Mouse (Mus musculus): ENCODE data around the gene Eif2b3.

The Eif2b3 gene

GRCm38 (mm10) chr4:117123546-117124217 lies 104.5 kb downstream of the Eif2b3 start:
- DNase-seq (ENCODE audit: low read depth, low spot score), result no peak

DNA sequence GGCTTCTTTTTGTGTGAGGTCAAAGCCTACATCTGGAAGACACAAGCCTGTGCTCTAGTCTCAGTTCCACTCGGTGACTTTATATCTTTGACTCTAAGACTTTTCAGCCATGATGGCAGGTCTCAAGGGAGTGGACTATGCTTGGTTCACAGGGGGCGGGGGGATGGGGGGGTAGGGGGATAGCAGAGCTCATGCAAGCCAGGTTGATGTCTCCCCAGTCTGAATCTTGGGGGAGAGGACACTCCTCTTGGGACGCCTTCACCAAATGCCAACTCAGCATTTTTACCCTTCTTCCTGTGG lies 105.0 kb downstream of the Eif2b3 start:
- DNase-seq (ENCODE audit: low read depth, low spot score), result no peak

- DNase-seq (ENCODE audit: low read depth, low spot score), result peak; percentile 61
Observed at GRCm38 (mm10) chr4:117124518-117125347, 105.5 kb downstream of the Eif2b3 start.

GRCm38 (mm10) chr4:117125348-117125909 lies 106.2 kb downstream of the Eif2b3 start, which contains the start of gene Btbd19:
Gene Btbd19, minus strand, starts transcription at chr4:117125725.
- DNase-seq (ENCODE audit: low read depth, low spot score), result peak; percentile 94

DNA sequence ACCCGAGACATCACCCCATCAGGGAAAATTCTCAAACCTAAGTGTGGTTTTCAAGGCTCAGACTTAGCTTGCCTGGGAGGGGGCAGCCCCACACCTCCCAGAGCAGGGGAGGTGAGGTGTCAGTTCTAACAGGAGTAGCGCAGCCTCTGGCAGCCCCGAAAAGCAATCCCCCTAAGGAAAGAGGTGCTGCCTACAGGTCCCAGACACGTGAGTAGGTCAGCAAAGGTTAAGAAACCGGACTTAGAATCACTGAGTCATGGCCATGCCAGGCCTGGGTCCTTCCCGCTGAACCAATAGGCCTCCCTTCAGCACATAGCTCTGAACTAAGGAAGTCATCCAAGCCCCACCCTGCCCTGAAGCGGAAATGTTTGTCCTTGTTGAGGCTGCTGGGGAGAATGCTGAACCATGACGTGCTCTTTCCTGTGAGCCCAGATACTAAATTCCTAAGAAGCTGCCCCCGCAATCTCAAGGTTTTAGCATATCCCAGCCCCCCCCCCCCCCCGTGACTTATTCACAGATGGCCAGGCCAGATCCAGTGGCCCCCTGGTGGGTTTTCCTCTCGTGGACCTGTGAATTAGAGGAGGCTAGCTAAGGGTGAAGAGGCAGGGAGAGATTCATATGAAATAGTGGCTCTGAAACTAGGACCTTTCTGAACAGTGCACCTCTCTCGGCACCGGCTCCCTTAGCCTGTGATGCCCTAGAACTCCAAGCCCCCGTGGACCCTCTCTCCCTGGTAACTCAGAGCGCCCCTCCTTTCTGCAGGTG lies 106.9 kb downstream of the Eif2b3 start:
- DNase-seq (ENCODE audit: low read depth, low spot score), result peak; percentile 100

GRCm38 (mm10) chr4:117126675-117127290 lies 107.6 kb downstream of the Eif2b3 start, which contains the start of gene Tctex1d4:
Gene Tctex1d4, plus strand, starts transcription at chr4:117126794.
- DNase-seq (ENCODE audit: low read depth, low spot score), result peak; percentile 64

GRCm38 (mm10) chr4:117127991-117128686 lies 108.9 kb downstream of the Eif2b3 start:
- no peak for DNase-seq (ENCODE audit: low read depth, low spot score)

- no peak for DNase-seq (ENCODE audit: low read depth, low spot score)
Observed at GRCm38 (mm10) chr4:117130790-117131189, 111.6 kb downstream of the Eif2b3 start.

- DNase-seq (ENCODE audit: low read depth, low spot score), result no peak
Observed at GRCm38 (mm10) chr4:117131198-117131597, 112.0 kb downstream of the Eif2b3 start.

DNA sequence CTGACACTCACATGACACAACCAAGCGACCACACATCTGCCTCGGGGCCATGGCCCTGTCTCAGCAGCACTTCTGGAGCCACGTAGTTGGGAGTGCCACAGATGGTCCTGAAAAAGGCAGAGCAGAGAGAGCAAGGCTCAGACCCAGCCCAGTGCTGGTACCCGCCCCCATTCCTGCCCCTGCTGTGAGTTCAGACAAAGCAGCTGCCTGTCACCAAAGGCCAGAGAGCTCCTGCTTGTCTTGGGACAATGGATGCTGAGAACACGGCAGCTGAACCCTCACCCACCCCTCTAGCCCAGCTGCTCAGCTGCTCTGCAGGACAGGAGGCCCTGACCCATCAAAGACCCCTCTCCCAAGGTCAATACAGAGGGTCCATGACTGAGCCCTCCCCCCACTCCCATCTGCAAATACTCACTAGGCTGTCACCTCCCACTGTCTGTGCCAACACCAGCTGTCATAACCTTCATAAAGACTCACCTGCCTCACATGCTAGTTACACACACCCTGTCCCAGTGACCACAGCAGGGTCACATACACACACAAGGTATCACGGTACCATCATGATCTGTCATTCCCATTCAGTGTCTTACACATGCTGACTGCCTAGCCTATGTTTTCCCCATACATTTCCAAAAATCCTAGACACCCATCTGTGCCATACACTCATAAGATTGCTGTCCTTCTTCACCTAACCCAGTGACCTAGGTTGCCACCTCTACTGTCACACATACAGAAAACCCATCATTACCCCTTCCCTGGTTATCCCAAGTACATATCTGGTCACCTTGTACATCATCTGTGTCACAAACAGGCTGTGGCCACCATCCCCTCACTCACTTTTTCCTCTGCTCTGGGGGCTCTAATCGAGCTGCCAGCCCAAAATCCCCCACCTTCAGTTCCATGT lies 112.9 kb downstream of the Eif2b3 start:
- no peak for DNase-seq (ENCODE audit: low read depth, low spot score)

DNA sequence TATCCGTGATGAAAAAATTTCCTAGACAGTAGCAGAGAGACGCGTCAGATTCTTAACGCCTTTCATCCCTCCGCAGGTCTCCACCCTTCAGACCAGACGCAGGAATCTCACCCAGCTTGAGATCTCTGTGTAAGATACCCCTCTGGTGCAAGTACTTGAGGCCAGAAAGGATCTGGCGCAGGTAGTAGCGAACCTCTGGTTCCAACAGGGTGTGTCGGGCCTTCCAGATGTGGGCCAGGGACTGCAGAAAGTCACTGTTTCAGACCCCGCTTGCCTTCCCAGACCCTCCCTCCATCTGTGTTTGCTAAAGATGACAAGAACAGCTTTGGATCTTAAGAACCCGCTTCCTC lies 113.6 kb downstream of the Eif2b3 start:
- no peak for DNase-seq (ENCODE audit: low read depth, low spot score)

DNA sequence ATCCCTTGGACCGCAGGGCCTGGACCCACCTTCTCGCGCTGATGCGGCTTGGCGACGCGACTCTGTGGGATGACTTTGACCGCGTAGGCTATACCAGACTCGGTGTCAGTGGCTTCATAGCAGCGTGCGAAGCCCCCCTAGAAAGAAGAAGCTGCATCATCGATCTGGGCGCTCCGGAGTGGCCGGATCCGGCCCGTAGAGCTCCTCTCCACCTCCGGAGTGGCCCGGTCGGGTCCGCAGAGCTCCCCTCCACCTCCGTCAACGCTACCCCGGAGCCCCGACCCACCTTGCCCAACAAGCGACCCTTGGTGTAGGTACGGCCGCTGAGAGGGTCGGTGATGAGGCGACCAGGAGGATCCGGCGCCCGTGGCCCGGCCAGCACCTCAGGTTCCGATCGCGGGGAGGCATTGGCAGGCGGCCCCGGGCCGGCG lies 114.2 kb downstream of the Eif2b3 start:
- no peak for DNase-seq (ENCODE audit: low read depth, low spot score)

- peak; percentile 94 for DNase-seq (ENCODE audit: low read depth, low spot score)
Observed at GRCm38 (mm10) chr4:117133817-117134600, 114.8 kb downstream of the Eif2b3 start, which contains the start of gene Plk3. Gene Plk3, minus strand, starts transcription at chr4:117133963.

DNA sequence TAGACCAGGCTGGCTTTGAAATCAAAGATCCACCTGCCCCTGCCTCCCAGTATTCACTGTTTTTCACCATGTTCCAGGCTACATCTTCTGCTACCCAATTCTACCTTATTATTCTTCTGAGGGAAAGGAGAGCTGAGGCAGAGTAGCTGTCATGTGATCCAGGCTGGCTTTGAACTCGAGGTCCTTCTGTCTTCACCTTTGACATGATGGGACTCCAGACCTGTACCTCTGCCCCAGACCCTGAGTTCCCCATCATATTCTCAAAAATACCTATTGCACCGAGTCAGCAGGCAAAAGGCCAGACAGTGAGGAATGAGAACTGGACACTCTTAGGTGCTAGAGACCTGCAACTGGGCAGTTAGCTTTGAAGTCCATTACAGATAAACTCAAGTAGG lies 115.4 kb downstream of the Eif2b3 start:
- DNase-seq (ENCODE audit: low read depth, low spot score), result no peak

DNA sequence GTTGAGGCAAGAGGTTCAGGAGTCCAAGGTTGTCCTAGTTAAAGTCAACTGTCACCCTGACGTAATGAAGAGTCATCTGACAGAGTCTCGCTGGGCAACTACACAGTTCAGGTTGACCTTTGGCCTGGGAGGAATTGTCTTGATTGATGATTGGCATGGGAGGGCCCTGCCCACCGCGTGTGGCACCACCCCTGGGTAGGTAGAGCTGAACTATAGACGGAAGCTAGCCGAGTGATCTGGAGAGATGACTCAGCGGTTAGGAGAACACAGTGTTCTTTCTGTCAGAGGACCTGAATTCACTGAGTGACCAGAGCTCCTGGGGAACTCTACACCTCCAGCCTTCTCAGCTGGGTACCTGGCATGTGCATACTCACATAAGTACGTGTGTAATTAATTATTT lies 116.8 kb downstream of the Eif2b3 start:
- no peak for DNase-seq (ENCODE audit: low read depth, low spot score)
